8 mouse cellular contexts compared by ENCODE assay signal in the genomic region with DNA sequence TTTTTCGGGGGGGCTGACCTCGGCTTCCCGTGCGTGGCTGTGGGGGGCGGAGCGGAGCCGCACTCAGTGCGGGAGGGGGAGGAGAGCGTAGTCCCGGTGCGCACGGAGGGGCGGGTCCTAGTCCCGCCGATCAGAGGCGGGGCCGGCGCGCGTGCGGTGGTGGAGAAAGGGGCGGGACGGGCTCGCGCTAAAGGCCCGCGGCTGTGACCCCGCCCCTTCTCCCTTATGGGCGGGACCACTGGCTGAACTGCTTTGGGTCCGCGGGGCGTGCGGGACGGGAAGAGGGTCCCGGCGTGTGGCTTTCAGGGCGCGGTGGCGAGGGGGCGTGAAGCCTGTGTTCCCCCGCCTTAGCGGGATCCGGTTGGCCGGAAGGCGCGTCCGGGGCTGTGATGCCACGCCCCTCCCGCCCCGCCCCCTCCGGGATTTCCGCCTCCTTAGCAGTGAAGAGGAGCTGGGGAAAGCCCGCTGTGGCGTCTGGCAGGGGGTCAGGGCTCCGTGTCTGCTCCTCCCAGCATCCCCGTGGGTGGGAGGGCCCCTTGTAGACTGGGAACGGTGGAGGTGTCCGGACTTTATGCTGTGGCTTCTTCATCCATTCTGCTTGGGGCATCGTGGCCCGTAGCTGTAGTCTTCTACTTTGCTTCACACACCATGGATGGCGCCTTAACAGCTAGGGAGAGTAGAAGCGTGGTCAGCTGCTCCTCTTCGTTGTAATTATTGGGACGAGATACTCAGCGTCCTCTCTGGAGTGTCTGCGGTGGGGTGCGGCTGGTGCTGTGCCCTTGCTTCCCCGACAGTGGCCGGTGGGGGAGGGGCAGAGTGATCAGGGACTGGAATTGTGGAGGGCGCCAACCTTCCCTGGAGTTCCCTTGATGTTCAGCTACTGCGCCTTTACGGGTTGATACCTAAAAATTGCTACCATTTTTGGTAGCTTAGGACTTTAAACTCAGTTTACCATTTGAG. TPM values are rescaled to one million over a fixed set of nuclear protein-coding genes. Genes with fewer than 3 reads are reported as not detected.
A peak's percentile ranks its signal among the peaks of the same experiment; 100 is the strongest.
DNase-seq lines count a peak whose midpoint lies in the region; ATAC-seq and TF ChIP-seq lines count a peak whose summit lies in the region.

No protein-coding gene starts in this region.

- H3K36me3 ChIP-seq in hindbrain, embryonic 11.5 days (ENCODE audit: control insufficient read depth, insufficient read depth, low read length): no peaks in the 10 kb centered on the region
- H3K36me3 ChIP-seq in lung, postnatal 0 days (ENCODE audit: insufficient read depth, low read length): no peaks in the 10 kb centered on the region

- ATAC-seq in frontal cortex, adult (ENCODE audit: low TSS enrichment): peak; percentile 6; the same call in 1 of the 2 replicates
- peak; percentile 31 for ATAC-seq in hindbrain, embryonic 11.5 days (ENCODE audit: low FRiP score)
- peak; percentile 14 for ATAC-seq in lung, postnatal 0 days

- H3K4me1 ChIP-seq in hindbrain, embryonic 11.5 days (replicated peaks; ENCODE audit: control insufficient read depth, insufficient read depth, low read length): peaks cover 4% of the 10 kb centered on the region; the same call in 1 of the 2 replicates
- peaks cover 3% of the 10 kb centered on the region; the same call in 1 of the 2 replicates for H3K4me1 ChIP-seq in lung, postnatal 0 days (ENCODE audit: insufficient read depth, low read depth, low read length)

- peak overlapping the region; percentile 80 for H3K4me2 ChIP-seq in hindbrain, embryonic 11.5 days (replicated peaks; ENCODE audit: low read depth, low read length)
- peak overlapping the region; percentile 79 for H3K4me2 ChIP-seq in lung, postnatal 0 days (replicated peaks; ENCODE audit: low read depth, low read length)

- H3K9ac ChIP-seq in hindbrain, embryonic 11.5 days (ENCODE audit: low read depth, low read length): peak overlapping the region; percentile 86
- H3K9ac ChIP-seq in lung, postnatal 0 days (replicated peaks; ENCODE audit: low read depth): peak overlapping the region; percentile 70

- no peak for TF ChIP-seq EP300 in lung, postnatal 0 days (IDR thresholded peaks at IDR 0.05)

- peak overlapping the region; percentile 98 for H3K27ac ChIP-seq in hindbrain, embryonic 11.5 days (ENCODE audit: low read depth, low read length)
- peak overlapping the region; percentile 97 for H3K27ac ChIP-seq in lung, postnatal 0 days (ENCODE audit: low read length)

- H3K4me3 ChIP-seq in hindbrain, embryonic 11.5 days (ENCODE audit: low read depth, low read length): peak overlapping the region; percentile 92
- peak overlapping the region; percentile 97 for H3K4me3 ChIP-seq in lung, postnatal 0 days (ENCODE audit: low read depth, low read length)

- DNase-seq in MN1 (ENCODE audit: low spot score): peak; percentile 88
- peak; percentile 89 for DNase-seq in cerebellum, adult 9-10 months
- peak; percentile 91 for DNase-seq in hindbrain, embryonic 11.5 days (ENCODE audit: low spot score)
- DNase-seq in layer of hippocampus, postnatal 10 days (ENCODE audit: low spot score in 2 of 2): peak; percentile 80 to 91
- peak; percentile 94 for DNase-seq in lung, postnatal 0 days (ENCODE audit: low spot score)
- peak; percentile 71 for DNase-seq in ovary, postnatal 10 days (ENCODE audit: low spot score)
- peak; percentile 91 for DNase-seq in thymus, postnatal 0 days (ENCODE audit: low spot score)

- H3K9me3 ChIP-seq in hindbrain, embryonic 11.5 days (ENCODE audit: control insufficient read depth, low read length): no peaks in the 10 kb centered on the region
- H3K9me3 ChIP-seq in lung, postnatal 0 days (ENCODE audit: low read length): no peaks in the 10 kb centered on the region

- WGBS in hindbrain, embryonic 11.5 days: 2% methylated on average over 50 of the region's 72 CpGs
- WGBS in lung, postnatal 0 days: under 1% methylated on average over 33 of the region's 72 CpGs

- TF ChIP-seq CTCF in lung, postnatal 0 days (IDR thresholded peaks at IDR 0.05): no peak

- no peaks in the 10 kb centered on the region for H3K27me3 ChIP-seq in hindbrain, embryonic 11.5 days (ENCODE audit: control insufficient read depth, insufficient read depth, low read length)
- H3K27me3 ChIP-seq in lung, postnatal 0 days (replicated peaks; ENCODE audit: insufficient read depth, low read length): no peaks in the 10 kb centered on the region

RNA-seq across cellular contexts. Expression of a gene that starts 5.1 kb away (rescaled TPM):
- polyA plus RNA-seq in hindbrain, embryonic 11.5 days (2014; fragmentation: Nextera tagmentation; extraction: Ambion mirVana): 52.8 and 53.8 TPM in 2 replicates
- total RNA-seq in layer of hippocampus, postnatal 10 days (2021): 10 to 100 TPM; 36.2 to 36.4 TPM
- polyA plus RNA-seq in lung, postnatal 0 days (2015; fragmentation: Nextera tagmentation; extraction: Ambion mirVana): 14.3 and 17.5 TPM in 2 replicates
- polyA plus RNA-seq in thymus, postnatal 0 days (2015; fragmentation: Nextera tagmentation; extraction: Ambion mirVana): 25.3 and 26.6 TPM in 2 replicates

RNA-seq across cellular contexts. Expression of a gene that starts 53.5 kb away (rescaled TPM):
- polyA plus RNA-seq in hindbrain, embryonic 11.5 days (2014; fragmentation: Nextera tagmentation; extraction: Ambion mirVana): 19.2 and 22.3 TPM in 2 replicates
- total RNA-seq in layer of hippocampus, postnatal 10 days (2021): 100 to 1,000 TPM; 138 to 140 TPM
- 36.1 and 38.8 TPM in 2 replicates for polyA plus RNA-seq in lung, postnatal 0 days (2015; fragmentation: Nextera tagmentation; extraction: Ambion mirVana)
- 36.6 and 37.6 TPM in 2 replicates for polyA plus RNA-seq in thymus, postnatal 0 days (2015; fragmentation: Nextera tagmentation; extraction: Ambion mirVana)

Comparison
In these comparisons a context has a peak if more than half of its experiments do, and no peak if none do; other contexts are left out.
1. Peak in every context shown above with its lines: DNase-seq, ATAC-seq, H3K4me3 ChIP-seq and H3K27ac ChIP-seq.